Mouse (Mus musculus): ENCODE results near the gene Arglu1. TPM values are rescaled to one million over a fixed set of nuclear protein-coding genes. Genes with fewer than 3 reads are reported as not detected.

Arglu1 gene
- polyA plus RNA-seq, 1 experiment from 2014 or later: 156 TPM

GRCm38 (mm10) chr8:8661759-8662138 lies 28.6 kb downstream of the Arglu1 start:
- Histone ChIP-seq H3K4me2 (replicated peaks; ENCODE audit: low read depth, low read length) (peak overlapping the region; percentile 70), H3K27me3 (ENCODE audit: control insufficient read depth, insufficient read depth, low read length) (no peaks in the 10 kb centered on the region), H3K9me3 (ENCODE audit: control insufficient read depth, low read depth, low read length) (no peaks in the 10 kb centered on the region), H3K9ac (replicated peaks; ENCODE audit: low read depth, low read length) (peak overlapping the region; percentile 48; the same call in 1 of the 2 replicates), H3K4me1 (ENCODE audit: control insufficient read depth, insufficient read depth, low read length) (no peaks in the 10 kb centered on the region), H3K4me3 (ENCODE audit: low read depth, low read length) (peak overlapping the region; percentile 79), H3K36me3 (ENCODE audit: control insufficient read depth, insufficient read depth, low read length) (peaks cover 14% of the 10 kb centered on the region), H3K27ac (ENCODE audit: low read length) (peak overlapping the region; percentile 82; the same call in 1 of the 2 replicates)
- ATAC-seq (ENCODE audit: insufficient number of reproducible peaks, insufficient read depth, low FRiP score, low read depth): no peak; the same call in 1 of the 2 replicates
- under 1% methylated on average over 23 of the region's 23 CpGs for WGBS

GRCm38 (mm10) chr8:8661103-8661758 lies 29.1 kb downstream of the Arglu1 start, which contains the start of gene Efnb2:
TSS of gene Efnb2 (minus strand) at chr8:8661242.
- H3K9ac ChIP-seq (replicated peaks; ENCODE audit: low read depth, low read length): peak within 1 kb of the TSS; percentile 90
- H3K4me3 ChIP-seq (ENCODE audit: low read depth, low read length): peak within 1 kb of the TSS; percentile 79
- no peaks in the 10 kb centered on the region for H3K27me3 ChIP-seq (ENCODE audit: control insufficient read depth, insufficient read depth, low read length)
- H3K36me3 ChIP-seq (ENCODE audit: control insufficient read depth, insufficient read depth, low read length): peaks cover 11% of the 10 kb centered on the region
- WGBS: under 1% methylated on average over 66 of the region's 70 CpGs
- H3K4me1 ChIP-seq (ENCODE audit: control insufficient read depth, insufficient read depth, low read length): peaks cover 2% of the 10 kb centered on the region; the same call in 1 of the 2 replicates
- peak; percentile 94 for ATAC-seq (ENCODE audit: insufficient number of reproducible peaks, insufficient read depth, low FRiP score, low read depth)
- peak within 1 kb of the TSS; percentile 83 for H3K27ac ChIP-seq (ENCODE audit: low read length)
- no peaks in the 10 kb centered on the region for H3K9me3 ChIP-seq (ENCODE audit: control insufficient read depth, low read depth, low read length)
- H3K4me2 ChIP-seq (replicated peaks; ENCODE audit: low read depth, low read length): peak within 1 kb of the TSS; percentile 70

- WGBS: under 1% methylated on average over 86 of the region's 88 CpGs
- Histone ChIP-seq H3K4me3 (ENCODE audit: low read depth, low read length) (peak overlapping the region; percentile 79), H3K27me3 (ENCODE audit: control insufficient read depth, insufficient read depth, low read length) (no peaks in the 10 kb centered on the region), H3K4me1 (ENCODE audit: control insufficient read depth, insufficient read depth, low read length) (peaks cover 7% of the 10 kb centered on the region; the same call in 1 of the 2 replicates), H3K4me2 (replicated peaks; ENCODE audit: low read depth, low read length) (peak overlapping the region; percentile 70), H3K36me3 (ENCODE audit: control insufficient read depth, insufficient read depth, low read length) (peaks cover 7% of the 10 kb centered on the region; the same call in 1 of the 2 replicates), H3K9ac (replicated peaks; ENCODE audit: low read depth, low read length) (peak overlapping the region; percentile 90), H3K9me3 (ENCODE audit: control insufficient read depth, low read depth, low read length) (no peaks in the 10 kb centered on the region), H3K27ac (ENCODE audit: low read length) (peak overlapping the region; percentile 83)
- ATAC-seq (ENCODE audit: insufficient number of reproducible peaks, insufficient read depth, low FRiP score, low read depth): peak; percentile 40
Measured at GRCm38 (mm10) chr8:8660307-8661098, 29.8 kb downstream of the Arglu1 start.

- peak overlapping the region; percentile 79 for H3K4me3 ChIP-seq (ENCODE audit: low read depth, low read length)
- no peak for ATAC-seq (ENCODE audit: insufficient number of reproducible peaks, insufficient read depth, low FRiP score, low read depth)
- H3K27ac ChIP-seq (ENCODE audit: low read length): peak overlapping the region; percentile 83
- H3K4me1 ChIP-seq (ENCODE audit: control insufficient read depth, insufficient read depth, low read length): peaks cover 14% of the 10 kb centered on the region; the same call in 1 of the 2 replicates
- H3K36me3 ChIP-seq (ENCODE audit: control insufficient read depth, insufficient read depth, low read length): peaks cover 3% of the 10 kb centered on the region; the same call in 1 of the 2 replicates
- H3K9me3 ChIP-seq (ENCODE audit: control insufficient read depth, low read depth, low read length): no peaks in the 10 kb centered on the region
- WGBS: under 1% methylated on average over 52 of the region's 53 CpGs
- H3K27me3 ChIP-seq (ENCODE audit: control insufficient read depth, insufficient read depth, low read length): no peaks in the 10 kb centered on the region
- peak overlapping the region; percentile 70 for H3K4me2 ChIP-seq (replicated peaks; ENCODE audit: low read depth, low read length)
- peak overlapping the region; percentile 90 for H3K9ac ChIP-seq (replicated peaks; ENCODE audit: low read depth, low read length)
Measured at GRCm38 (mm10) chr8:8659503-8660306, 30.6 kb downstream of the Arglu1 start.

GRCm38 (mm10) chr8:8658426-8659224 lies 31.7 kb downstream of the Arglu1 start:
- 3% methylated on average over 19 of the region's 19 CpGs for WGBS
- Histone ChIP-seq H3K4me3 (ENCODE audit: low read depth, low read length) (peak overlapping the region; percentile 79), H3K9me3 (ENCODE audit: control insufficient read depth, low read depth, low read length) (no peaks in the 10 kb centered on the region), H3K27me3 (ENCODE audit: control insufficient read depth, insufficient read depth, low read length) (no peaks in the 10 kb centered on the region), H3K4me1 (ENCODE audit: control insufficient read depth, insufficient read depth, low read length) (peaks cover 21% of the 10 kb centered on the region; the same call in 1 of the 2 replicates), H3K4me2 (replicated peaks; ENCODE audit: low read depth, low read length) (peak overlapping the region; percentile 70), H3K9ac (replicated peaks; ENCODE audit: low read depth, low read length) (peak overlapping the region; percentile 90), H3K27ac (ENCODE audit: low read length) (peak overlapping the region; percentile 83; the same call in 1 of the 2 replicates), H3K36me3 (ENCODE audit: control insufficient read depth, insufficient read depth, low read length) (no peaks in the 10 kb centered on the region; the same call in 1 of the 2 replicates)
- peak; percentile 56 for ATAC-seq (ENCODE audit: insufficient number of reproducible peaks, insufficient read depth, low FRiP score, low read depth)

GRCm38 (mm10) chr8:8657692-8658355 lies 32.5 kb downstream of the Arglu1 start:
- Histone ChIP-seq H3K9me3 (ENCODE audit: control insufficient read depth, low read depth, low read length) (no peaks in the 10 kb centered on the region), H3K36me3 (ENCODE audit: control insufficient read depth, insufficient read depth, low read length) (no peaks in the 10 kb centered on the region; the same call in 1 of the 2 replicates), H3K27me3 (ENCODE audit: control insufficient read depth, insufficient read depth, low read length) (no peaks in the 10 kb centered on the region), H3K4me3 (ENCODE audit: low read depth, low read length) (peak overlapping the region; percentile 79), H3K4me1 (ENCODE audit: control insufficient read depth, insufficient read depth, low read length) (peaks cover 23% of the 10 kb centered on the region; the same call in 1 of the 2 replicates), H3K27ac (ENCODE audit: low read length) (peak overlapping the region; percentile 80; the same call in 1 of the 2 replicates), H3K4me2 (replicated peaks; ENCODE audit: low read depth, low read length) (peak overlapping the region; percentile 70), H3K9ac (replicated peaks; ENCODE audit: low read depth, low read length) (peak overlapping the region; percentile 90)
- ATAC-seq (ENCODE audit: insufficient number of reproducible peaks, insufficient read depth, low FRiP score, low read depth): no peak
- WGBS: 27% methylated on average over 5 of the region's 5 CpGs

Measured in stomach, embryonic 14.5 days (tissue).